Mouse (Mus musculus) kidney, adult 2 months (tissue): ENCODE results near the gene Olfr224. TPM values are rescaled to one million over a fixed set of nuclear protein-coding genes. Genes with fewer than 3 reads are reported as not detected.
"Not testable (repeated sequence)": the region's sequence is repeated elsewhere in the genome, so short reads cannot be mapped to it uniquely, and the experiment has no call there.

Experiments
- DNase-seq: peaks from one replicate; pipeline ENCODE4 v3.0.0; 2021
- H3K27ac ChIP-seq: fragments of 200-500 bp; 2 replicates; pipeline ENCODE4 v1.5.1; 2012; ENCODE audit warnings: low read depth, low read length, control low read depth, inconsistent platforms; ENCODE audit not compliant: insufficient read depth
- H3K27me3 ChIP-seq: fragments of 200-500 bp; replicated peaks from 2 replicates; pipeline ENCODE4 v1.6.1; 2012; ENCODE audit warnings: mild to moderate bottlenecking, moderate library complexity, low read length, inconsistent platforms; ENCODE audit not compliant: control insufficient read depth, insufficient read depth
- H3K36me3 ChIP-seq: fragments of 200-500 bp; 2 replicates; pipeline ENCODE4 v1.6.1; 2012; ENCODE audit warnings: mild to moderate bottlenecking, moderate library complexity, low read length, inconsistent platforms; ENCODE audit not compliant: control insufficient read depth, insufficient read depth
- H3K4me1 ChIP-seq: fragments of 200-500 bp; 2 replicates; pipeline ENCODE4 v1.6.1; 2011; ENCODE audit warnings: low read length; ENCODE audit not compliant: control insufficient read depth, insufficient read depth
- H3K4me3 ChIP-seq: fragments of 200-500 bp; 2 replicates; pipeline ENCODE4 v1.5.1; 2011; ENCODE audit warnings: mild to moderate bottlenecking, low read depth, low read length, control low read depth; ENCODE audit not compliant: insufficient read depth
- CTCF ChIP-seq: fragments of 200-500 bp; conservative IDR thresholded peaks from 2 replicates; pipeline ENCODE4 v1.5.1; 2011; ENCODE audit warnings: low read depth, mild to moderate bottlenecking, control low read depth, low read length, moderate library complexity, mixed read lengths; ENCODE audit not compliant: insufficient read depth, insufficient read length
- POLR2A ChIP-seq: fragments of 200-500 bp; IDR thresholded peaks from one replicate; pipeline ENCODE4 v1.6.1; 2011; ENCODE audit warnings: low read depth, low read length, control low read depth
- WGBS: fragments of 180-500 bp; shearing (Covaris S2); methylation state at CpG from one replicate; pipeline ENCODE4 v1.1.7; 2018; 5-methylcytosine and 5-hydroxymethylcytosine counted together
- polyA plus RNA-seq: library from polyadenylated mRNA; depleted of rRNA; stranded (reverse); fragments of >200 nt; gene quantifications from 2 replicates; pipeline ENCODE4 v1.2.3, GENCODE M21; 2012

The Olfr224 gene
- polyA plus RNA-seq, 1 experiment: not detected

GRCm38 (mm10) chr11:58588620-58589250 is 18.4 kb upstream of the Olfr224 start:
- DNase-seq: no peak
- Histone ChIP-seq H3K36me3 (no peaks in the 10 kb centered on the region), H3K4me1 (no peaks in the 10 kb centered on the region), H3K27me3 (no peaks in the 10 kb centered on the region), H3K4me3 (no peak overlapping the region), H3K27ac (no peak overlapping the region)
- 50% methylated on average over 3 of the region's 3 CpGs for WGBS
- TF ChIP-seq POLR2A (no peak), CTCF (no peak)

GRCm38 (mm10) chr11:58587898-58588348 is 17.6 kb upstream of the Olfr224 start:
- no peak overlapping the region for H3K27ac ChIP-seq
- H3K36me3 ChIP-seq: no peaks in the 10 kb centered on the region
- peak; percentile 27 for DNase-seq
- no peak overlapping the region for H3K4me3 ChIP-seq
- peak; percentile 60 for TF ChIP-seq CTCF
- no peak for TF ChIP-seq POLR2A
- WGBS: 62% methylated on average over 7 of the region's 7 CpGs
- H3K27me3 ChIP-seq: no peaks in the 10 kb centered on the region
- no peaks in the 10 kb centered on the region for H3K4me1 ChIP-seq

- Histone ChIP-seq H3K4me1 (no peaks in the 10 kb centered on the region), H3K4me3 (no peak overlapping the region), H3K27ac (no peak overlapping the region), H3K27me3 (no peaks in the 10 kb centered on the region), H3K36me3 (no peaks in the 10 kb centered on the region)
- 75% methylated on average over 8 of the region's 8 CpGs for WGBS
- no peak for DNase-seq
- TF ChIP-seq POLR2A: no peak
- no peak for TF ChIP-seq CTCF
These were observed 8.3 kb upstream of the Olfr224 start for GRCm38 (mm10) chr11:58578636-58579035.

DNA sequence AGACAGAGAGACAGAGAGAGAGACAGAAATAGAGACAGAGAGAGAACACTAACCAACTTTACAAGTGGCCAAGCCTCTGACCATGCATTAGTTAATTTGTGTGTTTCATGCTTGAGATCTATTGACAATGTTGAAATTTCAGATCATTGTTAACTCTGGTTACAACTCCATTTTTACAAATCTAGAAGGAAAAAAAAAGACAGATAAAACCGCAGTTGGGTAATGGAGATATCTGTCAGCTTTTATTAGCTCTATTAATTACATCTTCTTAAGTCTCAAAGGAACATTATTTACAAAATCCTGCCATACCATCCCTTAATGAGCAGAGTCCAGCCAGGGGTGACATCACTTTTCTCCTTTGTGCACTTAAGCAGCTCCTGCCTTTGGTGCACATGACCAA is 7.1 kb upstream of the Olfr224 start, which contains the start of gene Olfr325:
Gene Olfr325, plus strand, starts transcription at position 301 of the 400 bp plus-strand sequence.
- no peaks in the 10 kb centered on the region for H3K4me1 ChIP-seq
- DNase-seq: no peak

DNA sequence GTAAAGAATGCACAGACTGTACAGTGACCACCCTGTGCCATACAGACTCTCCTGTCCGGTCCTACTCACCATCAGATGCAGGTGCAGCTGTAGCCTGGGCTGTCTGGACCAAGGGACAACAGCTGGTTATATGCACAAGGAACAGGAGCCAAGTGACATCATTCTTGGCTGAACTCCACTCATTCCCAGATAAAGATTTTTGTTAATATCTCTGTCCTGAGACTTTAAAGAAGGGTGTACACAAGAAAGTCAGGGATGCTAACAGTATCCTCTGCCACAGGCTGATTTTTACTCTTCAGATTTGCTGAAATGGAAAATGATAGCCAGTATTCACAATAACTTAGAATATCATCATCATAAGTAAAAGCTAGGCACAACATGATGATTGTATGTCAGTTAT is 14.8 kb downstream of the Olfr224 start, which contains the start of gene Olfr328:
Gene Olfr328, minus strand, starts transcription at position 101 of the 400 bp plus-strand sequence.
- Histone ChIP-seq H3K27ac (no peak within 1 kb of the TSS), H3K27me3 (no peaks in the 10 kb centered on the region), H3K4me1 (no peaks in the 10 kb centered on the region), H3K36me3 (no peaks in the 10 kb centered on the region), H3K4me3 (no peak within 1 kb of the TSS)
- WGBS: 88% methylated on average over 1 of the region's 1 CpGs
- DNase-seq: no peak
- no peak for TF ChIP-seq CTCF
- TF ChIP-seq POLR2A: no peak

More for the DNA sequence above, 7.1 kb upstream of the Olfr224 start, which contains the start of gene Olfr325:
- H3K36me3 ChIP-seq: no peaks in the 10 kb centered on the region
- no peak for TF ChIP-seq POLR2A
- no peak for TF ChIP-seq CTCF
- 41% methylated on average over 1 of the region's 1 CpGs for WGBS
- no peak within 1 kb of the TSS for H3K27ac ChIP-seq
- no peak within 1 kb of the TSS for H3K4me3 ChIP-seq
- H3K27me3 ChIP-seq: no peaks in the 10 kb centered on the region

DNA sequence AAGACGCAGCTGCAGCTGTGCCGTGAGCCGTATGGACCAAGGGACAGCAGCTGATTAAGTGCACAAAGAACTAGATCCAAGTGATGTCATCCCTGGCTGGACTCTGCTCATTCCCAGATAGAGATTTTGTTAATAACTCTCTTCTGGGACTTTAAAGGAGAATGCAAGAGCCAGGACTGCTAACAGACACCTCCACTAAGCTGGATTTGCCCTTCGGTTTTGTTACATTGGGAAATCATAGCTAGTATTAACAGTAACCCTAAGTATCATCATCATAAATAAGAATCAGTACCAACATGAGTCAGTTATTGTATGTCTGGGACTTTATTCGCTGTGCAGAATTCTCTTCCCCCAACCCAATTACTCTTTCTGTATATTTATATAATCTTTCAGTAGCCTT is 24.0 kb downstream of the Olfr224 start, which contains the start of gene Olfr329-ps:
Gene Olfr329-ps, minus strand, starts transcription at position 101 of the 400 bp plus-strand sequence.
- Histone ChIP-seq H3K4me1 (no peaks in the 10 kb centered on the region), H3K27ac (no peak within 1 kb of the TSS), H3K4me3 (no peak within 1 kb of the TSS), H3K36me3 (no peaks in the 10 kb centered on the region), H3K27me3 (no peaks in the 10 kb centered on the region)
- WGBS: 83% methylated on average over 5 of the region's 5 CpGs
- DNase-seq: no peak
- TF ChIP-seq CTCF (no peak), POLR2A (no peak)

DNA sequence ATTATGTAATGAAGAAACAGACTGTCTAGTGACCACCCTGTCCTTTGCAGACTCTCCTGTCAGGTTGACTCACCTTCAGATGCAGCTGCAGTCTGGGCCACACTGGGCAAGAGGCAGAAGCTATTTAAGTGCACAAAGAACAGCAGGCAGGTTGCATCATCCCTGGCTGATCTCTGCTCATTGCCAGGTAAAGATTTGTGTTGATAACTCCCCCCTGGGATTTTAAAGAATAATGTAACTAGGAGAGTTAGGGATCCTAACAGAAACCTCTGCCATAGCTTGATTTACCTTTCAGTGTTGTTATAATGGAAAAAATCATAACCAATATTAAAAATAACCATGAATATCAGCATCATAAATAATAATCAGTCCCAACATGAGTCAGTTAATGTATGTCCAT is 35.6 kb downstream of the Olfr224 start, which contains the start of gene Olfr330:
Gene Olfr330, minus strand, starts transcription at position 101 of the 400 bp plus-strand sequence.
- DNase-seq, H3K4me3 ChIP-seq, H3K27ac ChIP-seq, H3K27me3 ChIP-seq, H3K36me3 ChIP-seq, H3K4me1 ChIP-seq: not testable (repeated sequence)

DNA sequence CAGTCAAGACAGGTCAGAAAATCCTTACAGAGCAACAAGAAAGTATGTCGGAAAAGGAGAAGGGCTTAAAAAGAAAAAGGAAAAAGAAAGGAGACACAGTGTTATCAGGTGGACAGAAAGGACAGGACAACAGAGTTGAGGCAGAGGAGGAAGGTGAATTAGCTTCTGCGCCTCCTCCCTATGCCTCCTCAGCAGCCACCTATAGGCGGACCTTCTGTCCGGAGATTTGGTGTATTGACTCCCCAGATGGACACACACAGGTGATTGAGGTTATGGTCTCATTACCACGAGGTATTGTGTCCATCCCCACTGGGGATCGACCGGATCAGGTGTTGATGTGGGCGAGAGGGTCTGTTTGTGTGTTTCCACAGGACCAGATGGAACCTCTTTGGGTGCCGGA is 50.6 kb downstream of the Olfr224 start:
- DNase-seq: peak; percentile 16
- WGBS: 92% methylated on average over 9 of the region's 9 CpGs
- H3K4me1 ChIP-seq: not testable (repeated sequence)

DNA sequence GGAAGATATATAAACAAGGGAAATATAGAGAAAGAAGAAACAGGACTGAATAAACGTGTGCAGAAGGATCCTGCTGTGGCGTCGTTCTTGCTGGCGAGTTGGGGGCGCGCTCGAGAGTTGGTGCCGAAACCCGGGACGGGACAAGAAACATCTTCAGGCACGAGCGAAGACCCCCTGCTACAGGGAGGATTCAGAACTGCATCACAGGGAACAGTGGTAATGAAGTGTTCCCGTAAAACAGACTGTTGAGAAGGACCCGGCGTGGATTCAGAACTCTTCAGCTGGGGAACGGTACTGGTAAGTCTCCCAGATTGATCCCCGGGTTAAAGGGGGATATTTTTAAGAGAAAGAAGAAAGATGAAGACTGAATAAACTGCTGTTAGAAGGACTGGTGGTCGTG is 51.4 kb downstream of the Olfr224 start:
- not testable (repeated sequence) for H3K4me3 ChIP-seq, H3K27me3 ChIP-seq, H3K36me3 ChIP-seq, H3K4me1 ChIP-seq, H3K27ac ChIP-seq
- 94% methylated on average over 18 of the region's 18 CpGs for WGBS
- peak; percentile 58 for DNase-seq

More for the DNA sequence above, 50.6 kb downstream of the Olfr224 start:
- H3K36me3 ChIP-seq, H3K27me3 ChIP-seq, H3K4me3 ChIP-seq, H3K27ac ChIP-seq: not testable (repeated sequence)
